Mouse (Mus musculus): ENCODE data around the gene Trim14. TPM values are rescaled to one million over a fixed set of nuclear protein-coding genes. Genes with fewer than 3 reads are reported as not detected.

Trim14 gene
- polyA plus RNA-seq, 1 experiment from 2014 or later, result 0.93 TPM

Other genes starting within 250 kb of the Trim14 start
- gene Foxe1, start 192.5 kb downstream of the Trim14 start, polyA plus RNA-seq (2015; fragmentation: Nextera tagmentation; extraction: Ambion mirVana), result not detected in 2 replicates
- 8.9 and 10.0 TPM in 2 replicates for gene Trmo, start 146.7 kb downstream of the Trim14 start, polyA plus RNA-seq (2015; fragmentation: Nextera tagmentation; extraction: Ambion mirVana)
- 0.22 and 0.62 TPM in 2 replicates for gene Hemgn, start 122.6 kb downstream of the Trim14 start, polyA plus RNA-seq (2015; fragmentation: Nextera tagmentation; extraction: Ambion mirVana)
- gene Anp32b, start 85.2 kb downstream of the Trim14 start, polyA plus RNA-seq (2015; fragmentation: Nextera tagmentation; extraction: Ambion mirVana), result 97.0 and 104 TPM in 2 replicates
- 64.7 and 67.5 TPM in 2 replicates for gene Nans, start 46.9 kb downstream of the Trim14 start, polyA plus RNA-seq (2015; fragmentation: Nextera tagmentation; extraction: Ambion mirVana)
- gene Coro2a, start 66.1 kb upstream of the Trim14 start, polyA plus RNA-seq (2015; fragmentation: Nextera tagmentation; extraction: Ambion mirVana), result 6.0 and 6.7 TPM in 2 replicates
- 0.73 and 0.75 TPM in 2 replicates for gene Tbc1d2, start 114.1 kb upstream of the Trim14 start, polyA plus RNA-seq (2015; fragmentation: Nextera tagmentation; extraction: Ambion mirVana)

All from hindbrain, embryonic 13.5 days (tissue).